Mouse (Mus musculus) stomach, embryonic 16.5 days (tissue): ENCODE measurements around the gene Edem1. TPM values are rescaled to one million over a fixed set of nuclear protein-coding genes. Genes with fewer than 3 reads are reported as not detected.
"Not testable (repeated sequence)": the region's sequence is repeated elsewhere in the genome, so short reads cannot be mapped to it uniquely, and the experiment has no call there.

Experiments
- ATAC-seq: fragments of 200-750 bp; cut with Nextera tagmentation; 2 replicates; pipeline ENCODE4 v1.8.0; 2017; ENCODE audit warnings: moderate number of reproducible peaks, moderate TSS enrichment; ENCODE audit not compliant: insufficient read depth, low FRiP score
- H3K27ac ChIP-seq: fragments of 300-500 bp; sonication (generic); 2 replicates; pipeline ENCODE4 v1.5.1; 2014; ENCODE audit warnings: low read length
- H3K27me3 ChIP-seq: fragments of 300-500 bp; sonication (generic); 2 replicates; pipeline ENCODE4 v1.6.1; 2014; ENCODE audit warnings: low read length, control low read depth, mixed read lengths; ENCODE audit not compliant: control insufficient read depth, insufficient read depth
- H3K36me3 ChIP-seq: fragments of 300-500 bp; sonication (generic); 2 replicates; pipeline ENCODE4 v1.6.1; 2014; ENCODE audit warnings: low read length; ENCODE audit not compliant: control insufficient read depth, insufficient read depth
- H3K4me1 ChIP-seq: fragments of 300-500 bp; sonication (generic); 2 replicates; pipeline ENCODE4 v1.6.1; 2014; ENCODE audit warnings: low read length, control low read depth, mixed read lengths; ENCODE audit not compliant: control insufficient read depth, insufficient read depth
- H3K4me2 ChIP-seq: fragments of 300-500 bp; sonication (generic); 2 replicates; pipeline ENCODE4 v1.6.1; 2014; ENCODE audit warnings: low read depth, low read length, mixed read lengths
- H3K4me3 ChIP-seq: fragments of 300-500 bp; sonication (generic); replicated peaks from 2 replicates; pipeline ENCODE4 v1.5.1; 2014; ENCODE audit warnings: mild to moderate bottlenecking, low read length
- H3K9ac ChIP-seq: fragments of 300-500 bp; sonication (generic); 2 replicates; pipeline ENCODE4 v1.6.1; 2014; ENCODE audit warnings: low read length
- H3K9me3 ChIP-seq: fragments of 300-500 bp; sonication (generic); replicated peaks from 2 replicates; pipeline ENCODE4 v1.6.1; 2016; ENCODE audit warnings: low read length, control low read depth; ENCODE audit not compliant: control insufficient read depth
- WGBS: fragments of 180-500 bp; shearing (Covaris S2); extraction: QIAGEN DNeasy Blood & Tissue Kit; methylation state at CpG from one replicate; pipeline ENCODE4 v1.1.7; 2014; 5-methylcytosine and 5-hydroxymethylcytosine counted together
- polyA plus RNA-seq: library from polyadenylated mRNA; unstranded; fragments of >200 nt; fragmentation: Nextera tagmentation; extraction: Ambion mirVana; gene quantifications from 2 replicates; pipeline ENCODE4 v1.2.1, GENCODE M21; 2015

Edem1 gene
- polyA plus RNA-seq, 1 experiment from 2014 or later, result 49.0 TPM

GRCm38 (mm10) chr6:108858583-108858982, 30.1 kb downstream of the Edem1 start:
- Histone ChIP-seq H3K36me3 (peaks cover 13% of the 10 kb centered on the region), H3K9me3 (peaks cover 3% of the 10 kb centered on the region; the same call in 1 of the 2 replicates), H3K27me3 (no peaks in the 10 kb centered on the region), H3K27ac (no peak overlapping the region), H3K4me2 (no peak overlapping the region), H3K4me1 (no peaks in the 10 kb centered on the region), H3K4me3 (no peak overlapping the region), H3K9ac (no peak overlapping the region)
- no peak for ATAC-seq
- 90% methylated on average over 9 of the region's 9 CpGs for WGBS

DNA sequence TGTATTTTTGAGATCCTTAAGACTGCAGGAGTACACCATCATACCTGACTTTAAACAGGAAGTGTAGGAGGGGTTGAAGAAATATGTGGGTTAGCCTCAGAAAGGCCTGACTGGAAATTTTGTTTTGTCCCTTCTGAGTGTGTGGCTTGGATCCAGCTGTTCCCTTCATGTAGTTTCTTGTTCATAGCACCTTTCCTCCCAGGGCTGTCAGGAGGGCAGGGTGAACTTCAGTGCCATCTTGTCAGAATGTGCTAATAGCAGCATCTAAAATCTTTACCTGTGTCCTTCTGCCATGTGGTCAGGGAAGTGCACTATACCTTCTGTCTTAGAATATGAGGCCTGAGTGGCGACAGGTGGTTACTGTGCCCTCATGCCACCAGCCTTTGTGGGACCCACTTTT, 32.8 kb downstream of the Edem1 start:
- WGBS, result 94% methylated on average over 1 of the region's 1 CpGs
- no peaks in the 10 kb centered on the region for H3K4me1 ChIP-seq
- no peak overlapping the region for H3K27ac ChIP-seq
- H3K36me3 ChIP-seq, result peaks cover 2% of the 10 kb centered on the region; the same call in 1 of the 2 replicates
- no peak overlapping the region for H3K4me3 ChIP-seq
- no peak for ATAC-seq
- no peak overlapping the region for H3K9ac ChIP-seq
- no peaks in the 10 kb centered on the region for H3K27me3 ChIP-seq
- H3K9me3 ChIP-seq, result peaks cover 3% of the 10 kb centered on the region; the same call in 1 of the 2 replicates
- H3K4me2 ChIP-seq, result no peak overlapping the region

- Histone ChIP-seq H3K4me1 (no peaks in the 10 kb centered on the region), H3K9ac (no peak overlapping the region), H3K4me3 (no peak overlapping the region), H3K27ac (no peak overlapping the region), H3K4me2 (no peak overlapping the region), H3K36me3 (no peaks in the 10 kb centered on the region), H3K27me3 (no peaks in the 10 kb centered on the region), H3K9me3 (peaks cover 3% of the 10 kb centered on the region; the same call in 1 of the 2 replicates)
- 80% methylated on average over 2 of the region's 2 CpGs for WGBS
- ATAC-seq, result peak; percentile 54; the same call in 1 of the 2 replicates
Measured at GRCm38 (mm10) chr6:108862548-108862947, 34.1 kb downstream of the Edem1 start.

- Histone ChIP-seq H3K4me1 (no peaks in the 10 kb centered on the region), H3K4me2 (no peak overlapping the region), H3K27ac (no peak overlapping the region), H3K9ac (no peak overlapping the region), H3K27me3 (no peaks in the 10 kb centered on the region), H3K4me3 (no peak overlapping the region), H3K36me3 (no peaks in the 10 kb centered on the region), H3K9me3 (peaks cover 3% of the 10 kb centered on the region; the same call in 1 of the 2 replicates)
- ATAC-seq, result peak; percentile 31; the same call in 1 of the 2 replicates
- 62% methylated on average over 5 of the region's 5 CpGs for WGBS
Measured at GRCm38 (mm10) chr6:108866317-108866716, 37.9 kb downstream of the Edem1 start.

DNA sequence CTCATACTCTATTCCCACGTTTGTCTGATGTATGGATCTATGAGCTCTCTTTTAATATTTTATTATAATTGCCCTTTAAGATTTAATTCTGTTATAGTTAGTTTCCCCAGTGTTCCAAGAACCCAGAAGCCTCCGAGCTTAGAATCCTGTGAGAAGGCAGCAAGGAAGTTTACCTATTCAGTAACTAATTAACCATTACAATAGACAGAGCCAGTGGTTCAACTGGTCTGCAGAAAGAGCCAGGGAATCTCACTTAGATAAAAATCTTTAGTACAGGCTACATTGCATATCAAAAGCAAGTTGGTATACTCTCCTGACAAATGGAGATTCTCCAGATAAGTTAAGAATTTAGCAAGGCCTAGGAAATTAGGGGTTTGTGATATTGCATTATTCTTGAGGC, 40.6 kb downstream of the Edem1 start:
- not testable (repeated sequence) for H3K4me1 ChIP-seq, H3K9ac ChIP-seq, H3K4me3 ChIP-seq, H3K9me3 ChIP-seq, H3K4me2 ChIP-seq, H3K36me3 ChIP-seq, H3K27ac ChIP-seq, H3K27me3 ChIP-seq, ATAC-seq
- WGBS, result 42% methylated on average over 2 of the region's 2 CpGs

GRCm38 (mm10) chr6:108870421-108870820, 42.0 kb downstream of the Edem1 start:
- Histone ChIP-seq H3K27me3 (no peaks in the 10 kb centered on the region), H3K4me1 (no peaks in the 10 kb centered on the region), H3K36me3 (no peaks in the 10 kb centered on the region), H3K4me2 (no peak overlapping the region), H3K9me3 (no peaks in the 10 kb centered on the region), H3K27ac (no peak overlapping the region), H3K4me3 (no peak overlapping the region), H3K9ac (no peak overlapping the region)
- no peak for ATAC-seq
- 77% methylated on average over 2 of the region's 2 CpGs for WGBS

- no peak overlapping the region for H3K4me2 ChIP-seq
- no peaks in the 10 kb centered on the region for H3K4me1 ChIP-seq
- H3K9ac ChIP-seq, result no peak overlapping the region
- no peak overlapping the region for H3K4me3 ChIP-seq
- H3K36me3 ChIP-seq, result no peaks in the 10 kb centered on the region
- no peaks in the 10 kb centered on the region for H3K27me3 ChIP-seq
- 91% methylated on average over 4 of the region's 4 CpGs for WGBS
- no peak overlapping the region for H3K27ac ChIP-seq
- no peaks in the 10 kb centered on the region for H3K9me3 ChIP-seq
- ATAC-seq, result no peak
Measured at GRCm38 (mm10) chr6:108871251-108871650, 42.8 kb downstream of the Edem1 start.

GRCm38 (mm10) chr6:108875344-108875743, 46.9 kb downstream of the Edem1 start:
- Histone ChIP-seq H3K4me3 (no peak overlapping the region), H3K36me3 (no peaks in the 10 kb centered on the region), H3K9ac (no peak overlapping the region), H3K27ac (0 out of 2 replicates have a peak overlapping the region, but pooled peaks have one; percentile 23), H3K4me1 (no peaks in the 10 kb centered on the region), H3K27me3 (no peaks in the 10 kb centered on the region), H3K9me3 (0 out of 2 replicates have a peak, but pooled peaks cover 8% of the 10 kb centered on the region), H3K4me2 (no peak overlapping the region)
- WGBS, result 69% methylated on average over 1 of the region's 1 CpGs
- no peak for ATAC-seq

DNA sequence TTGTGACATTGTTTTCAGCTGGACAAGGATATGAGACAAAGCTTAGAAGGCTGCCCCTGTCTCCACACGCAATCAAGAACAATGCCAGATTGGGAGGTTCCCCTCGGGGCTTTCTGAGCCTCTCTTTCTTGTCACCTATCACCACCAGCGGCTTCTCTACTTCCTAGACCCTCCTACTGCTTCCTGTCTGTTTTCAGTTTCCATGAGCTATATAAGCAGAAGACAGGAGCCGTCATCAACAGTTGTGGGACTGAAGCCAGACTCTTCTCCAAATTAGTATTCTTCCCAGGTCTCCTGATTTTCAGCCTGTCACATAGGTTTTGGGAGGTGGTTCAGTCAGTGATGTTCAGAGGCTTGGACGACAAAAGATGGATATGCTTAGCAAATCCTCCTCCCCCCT, 47.6 kb downstream of the Edem1 start:
- no peaks in the 10 kb centered on the region for H3K27me3 ChIP-seq
- ATAC-seq, result no peak
- no peak overlapping the region for H3K4me2 ChIP-seq
- H3K4me1 ChIP-seq, result no peaks in the 10 kb centered on the region
- WGBS, result 44% methylated on average over 5 of the region's 5 CpGs
- H3K9me3 ChIP-seq, result peaks cover 9% of the 10 kb centered on the region; the same call in 1 of the 2 replicates
- no peak overlapping the region for H3K9ac ChIP-seq
- 0 out of 2 replicates have a peak overlapping the region, but pooled peaks have one; percentile 23 for H3K27ac ChIP-seq
- no peak overlapping the region for H3K4me3 ChIP-seq
- H3K36me3 ChIP-seq, result no peaks in the 10 kb centered on the region
